10 mouse cellular contexts compared by ENCODE assay signal in genomic region chr3:68686852-68687560, GRCm38 (mm10). TPM values are rescaled to one million over a fixed set of nuclear protein-coding genes. Genes with fewer than 3 reads are reported as not detected.
DNase-seq lines count a peak whose midpoint lies in the region.
"Had no signal": no experiment of that assay in that cellular context is flagged by ENCODE, and none has a peak within 500 bp of the region (broad histone marks: within the 10 kb centered on the region; RNA-seq: fewer than 3 reads in every experiment).

No protein-coding gene starts in this region.

- peak; percentile 55 to 65 for DNase-seq in frontal cortex, postnatal 36 days (ENCODE audit: low spot score in 2 of 2)
- no peak for DNase-seq in frontal cortex, postnatal 25 days (ENCODE audit: low spot score in 2 of 2)
- DNase-seq in left cerebral cortex, adult 18-20 months (ENCODE audit: low spot score in 2 of 2) = peak; percentile 49 to 62
- no peak for DNase-seq in left cerebral cortex, adult 8-10 months (ENCODE audit: low spot score in 2 of 2)
- peak; percentile 58 for DNase-seq in NIH3T3 (ENCODE audit: low read depth)
- DNase-seq in brain, adult 2 months (ENCODE audit: low read depth, low spot score) = peak; percentile 78
- no peak for DNase-seq in liver
- DNase-seq: kidney, postnatal 25 days; lung, postnatal 14 days; thymus, postnatal 4 days had no signal

RNA-seq across cellular contexts. Expression of gene Il12a, which starts 3.4 kb away (rescaled TPM):
- 1 to 10 TPM; 4.6 to 4.7 TPM for total RNA-seq in left cerebral cortex, adult 18-20 months (2021)
- 1 to 10 TPM; 1.4 to 4.2 (median 3.6) TPM for total RNA-seq in left cerebral cortex, adult 8-10 months (2022)

Comparison
In these comparisons a context has a peak if more than half of its experiments do, and no peak if none do; other contexts are left out.
1. DNase-seq: peak in frontal cortex, postnatal 36 days (2 of 2), left cerebral cortex, adult 18-20 months (2 of 2), NIH3T3 (single experiment) and brain, adult 2 months (single experiment); none in frontal cortex, postnatal 25 days (0 of 2), left cerebral cortex, adult 8-10 months (0 of 2) and liver (single experiment).